Mouse (Mus musculus) lung, postnatal 0 days (tissue): ENCODE data around the gene Dapl1. TPM values are rescaled to one million over a fixed set of nuclear protein-coding genes. Genes with fewer than 3 reads are reported as not detected.

Experiments
- ATAC-seq: fragments of 200-750 bp; cut with Nextera tagmentation; 2 replicates; pipeline ENCODE4 v1.8.0; 2017; ENCODE audit warnings: moderate library complexity
- DNase-seq: peaks from one replicate; pipeline ENCODE4 v3.0.0-alpha.2; 2016; ENCODE audit warnings: low spot score
- H3K27ac ChIP-seq: fragments of 300-500 bp; sonication (generic); 2 replicates; pipeline ENCODE4 v1.5.1; 2014; ENCODE audit warnings: antibody characterized with exemption, mild to moderate bottlenecking, low read length, mixed read lengths
- H3K27me3 ChIP-seq: fragments of 300-500 bp; sonication (generic); replicated peaks from 2 replicates; pipeline ENCODE4 v1.6.1; 2014; ENCODE audit warnings: low read length, mixed read lengths; ENCODE audit not compliant: insufficient read depth
- H3K36me3 ChIP-seq: fragments of 300-500 bp; sonication (generic); 2 replicates; pipeline ENCODE4 v1.6.1; 2014; ENCODE audit warnings: low read length, mixed read lengths; ENCODE audit not compliant: insufficient read depth
- H3K4me1 ChIP-seq: fragments of 300-500 bp; sonication (generic); 2 replicates; pipeline ENCODE4 v1.6.1; 2014; ENCODE audit warnings: antibody characterized with exemption, low read depth, low read length, mixed read lengths; ENCODE audit not compliant: insufficient read depth
- H3K4me2 ChIP-seq: fragments of 300-500 bp; sonication (generic); replicated peaks from 2 replicates; pipeline ENCODE4 v1.6.1; 2014; ENCODE audit warnings: low read depth, mild to moderate bottlenecking, low read length, moderate library complexity, mixed read lengths
- H3K4me3 ChIP-seq: fragments of 300-500 bp; sonication (generic); 2 replicates; pipeline ENCODE4 v1.5.1; 2014; ENCODE audit warnings: low read depth, low read length
- H3K9ac ChIP-seq: fragments of 300-500 bp; sonication (generic); replicated peaks from 2 replicates; pipeline ENCODE4 v1.6.1; 2014; ENCODE audit warnings: low read depth, mild to moderate bottlenecking
- H3K9me3 ChIP-seq: fragments of 300-500 bp; sonication (generic); 2 replicates; pipeline ENCODE4 v1.6.1; 2016; ENCODE audit warnings: low read length, mixed read lengths
- CTCF ChIP-seq: IDR thresholded peaks from 2 replicates; pipeline ENCODE4 v1.5.1; 2016; ENCODE audit warnings: antibody characterized with exemption, mild to moderate bottlenecking
- EP300 ChIP-seq: IDR thresholded peaks from 2 replicates; pipeline ENCODE4 v1.6.1; 2016; ENCODE audit warnings: antibody characterized with exemption, mild to moderate bottlenecking, control low read depth
- WGBS: fragments of 180-500 bp; shearing (Covaris S2); extraction: QIAGEN DNeasy Blood & Tissue Kit; methylation state at CpG from one replicate; pipeline ENCODE4 v1.1.7; 2014; 5-methylcytosine and 5-hydroxymethylcytosine counted together
- polyA plus RNA-seq: library from polyadenylated mRNA; unstranded; fragments of >200 nt; fragmentation: Nextera tagmentation; extraction: Ambion mirVana; gene quantifications from 2 replicates; pipeline ENCODE4 v1.2.1, GENCODE M21; 2015

Dapl1 gene
- polyA plus RNA-seq, 1 experiment from 2014 or later = 1.8 TPM

- H3K36me3 ChIP-seq = no peaks in the 10 kb centered on the region
- no peak for DNase-seq
- no peak overlapping the region for H3K4me2 ChIP-seq
- no peak overlapping the region for H3K4me3 ChIP-seq
- no peaks in the 10 kb centered on the region for H3K4me1 ChIP-seq
- H3K27ac ChIP-seq = no peak overlapping the region
- no peak for ATAC-seq
- H3K9me3 ChIP-seq = no peaks in the 10 kb centered on the region
- H3K27me3 ChIP-seq = no peaks in the 10 kb centered on the region
- TF ChIP-seq EP300 (no peak), CTCF (no peak)
- WGBS = 82% methylated on average over 5 of the region's 5 CpGs
- no peak overlapping the region for H3K9ac ChIP-seq
Measured at GRCm38 (mm10) chr2:59441681-59442080, 42.8 kb upstream of the Dapl1 start.

- H3K27ac ChIP-seq = no peak overlapping the region
- TF ChIP-seq CTCF (no peak), EP300 (no peak)
- 71% methylated on average over 6 of the region's 6 CpGs for WGBS
- no peak overlapping the region for H3K4me3 ChIP-seq
- no peak overlapping the region for H3K4me2 ChIP-seq
- DNase-seq (no peak), ATAC-seq (no peak)
- no peaks in the 10 kb centered on the region for H3K9me3 ChIP-seq
- no peaks in the 10 kb centered on the region for H3K4me1 ChIP-seq
- H3K27me3 ChIP-seq = no peaks in the 10 kb centered on the region
- H3K9ac ChIP-seq = no peak overlapping the region
- H3K36me3 ChIP-seq = no peaks in the 10 kb centered on the region
Measured at GRCm38 (mm10) chr2:59446671-59447070, 37.8 kb upstream of the Dapl1 start.

- DNase-seq (peak; percentile 20), ATAC-seq (no peak)
- Histone ChIP-seq H3K27ac (no peak overlapping the region), H3K9ac (no peak overlapping the region), H3K9me3 (no peaks in the 10 kb centered on the region), H3K4me1 (no peaks in the 10 kb centered on the region), H3K4me3 (no peak overlapping the region), H3K4me2 (no peak overlapping the region), H3K36me3 (no peaks in the 10 kb centered on the region), H3K27me3 (no peaks in the 10 kb centered on the region)
- WGBS = 52% methylated on average over 2 of the region's 2 CpGs
- no peak for TF ChIP-seq EP300
- TF ChIP-seq CTCF = no peak
Measured at GRCm38 (mm10) chr2:59447712-59448111, 36.7 kb upstream of the Dapl1 start.

- DNase-seq = no peak
- ATAC-seq = no peak
- H3K4me3 ChIP-seq = no peak overlapping the region
- no peaks in the 10 kb centered on the region for H3K36me3 ChIP-seq
- no peaks in the 10 kb centered on the region for H3K27me3 ChIP-seq
- 89% methylated on average over 3 of the region's 3 CpGs for WGBS
- TF ChIP-seq CTCF (no peak), EP300 (no peak)
- no peaks in the 10 kb centered on the region for H3K9me3 ChIP-seq
- H3K4me1 ChIP-seq = no peaks in the 10 kb centered on the region
- no peak overlapping the region for H3K27ac ChIP-seq
- no peak overlapping the region for H3K9ac ChIP-seq
- no peak overlapping the region for H3K4me2 ChIP-seq
Measured at GRCm38 (mm10) chr2:59448516-59448915, 35.9 kb upstream of the Dapl1 start.

- no peaks in the 10 kb centered on the region for H3K27me3 ChIP-seq
- H3K9me3 ChIP-seq = no peaks in the 10 kb centered on the region
- 51% methylated on average over 4 of the region's 4 CpGs for WGBS
- H3K36me3 ChIP-seq = no peaks in the 10 kb centered on the region
- H3K4me1 ChIP-seq = no peaks in the 10 kb centered on the region
- no peak overlapping the region for H3K27ac ChIP-seq
- no peak for TF ChIP-seq EP300
- no peak for TF ChIP-seq CTCF
- no peak for DNase-seq
- no peak overlapping the region for H3K4me2 ChIP-seq
- no peak for ATAC-seq
- no peak overlapping the region for H3K9ac ChIP-seq
- no peak overlapping the region for H3K4me3 ChIP-seq
Measured at GRCm38 (mm10) chr2:59448921-59449320, 35.5 kb upstream of the Dapl1 start.

GRCm38 (mm10) chr2:59451675-59452074 is 32.8 kb upstream of the Dapl1 start:
- no peak overlapping the region for H3K4me2 ChIP-seq
- H3K9ac ChIP-seq = no peak overlapping the region
- no peak for ATAC-seq
- H3K9me3 ChIP-seq = no peaks in the 10 kb centered on the region
- H3K36me3 ChIP-seq = no peaks in the 10 kb centered on the region
- no peak overlapping the region for H3K27ac ChIP-seq
- no peaks in the 10 kb centered on the region for H3K4me1 ChIP-seq
- no peak overlapping the region for H3K4me3 ChIP-seq
- no peak for TF ChIP-seq EP300
- no peak for TF ChIP-seq CTCF
- 64% methylated on average over 2 of the region's 2 CpGs for WGBS
- H3K27me3 ChIP-seq = no peaks in the 10 kb centered on the region
- DNase-seq = no peak

GRCm38 (mm10) chr2:59452102-59452501 is 32.4 kb upstream of the Dapl1 start:
- Histone ChIP-seq H3K4me3 (no peak overlapping the region), H3K9ac (no peak overlapping the region), H3K36me3 (no peaks in the 10 kb centered on the region), H3K27me3 (no peaks in the 10 kb centered on the region), H3K4me2 (no peak overlapping the region), H3K27ac (no peak overlapping the region), H3K4me1 (no peaks in the 10 kb centered on the region), H3K9me3 (no peaks in the 10 kb centered on the region)
- DNase-seq = no peak
- ATAC-seq = no peak
- TF ChIP-seq EP300 = no peak
- TF ChIP-seq CTCF = no peak
- WGBS = 73% methylated on average over 3 of the region's 3 CpGs
